Mouse (Mus musculus) spleen, adult 2 months (tissue): ENCODE measurements at regions not wholly inside any gene's neighbourhood (a gene's known extent, or its start where the extent isn't known, plus 50 kb on each side); places are given as distances from the start of the nearest gene placed in this dataset.

ENCODE experiments used
- DNase-seq, 2 experiments: peaks; one replicate each; pipeline versions ENCODE4 v3.0.0 to v3.0.0-alpha.2; 2012 to 2021; ENCODE audit warnings: low spot score in 2 of 2, low read depth in 1 of 2
- H3K27ac ChIP-seq: fragments of 200-500 bp; 2 replicates; pipeline ENCODE4 v1.5.1; 2012; ENCODE audit warnings: low read length, inconsistent platforms; ENCODE audit not compliant: insufficient read depth
- H3K27me3 ChIP-seq: fragments of 200-500 bp; 2 replicates; pipeline ENCODE4 v1.6.1; 2012; ENCODE audit warnings: mild to moderate bottlenecking, moderate library complexity, low read length, inconsistent platforms; ENCODE audit not compliant: control insufficient read depth, insufficient read depth
- H3K36me3 ChIP-seq: fragments of 200-500 bp; 2 replicates; pipeline ENCODE4 v1.6.1; 2012; ENCODE audit warnings: mild to moderate bottlenecking, low read length, inconsistent platforms; ENCODE audit not compliant: control insufficient read depth, insufficient read depth
- H3K4me1 ChIP-seq: fragments of 200-500 bp; 2 replicates; pipeline ENCODE4 v1.6.1; 2011; ENCODE audit warnings: inconsistent platforms; ENCODE audit not compliant: control insufficient read depth, insufficient read depth, insufficient read length
- H3K4me3 ChIP-seq: fragments of 200-500 bp; 2 replicates; pipeline ENCODE4 v1.5.1; 2011; ENCODE audit warnings: mild to moderate bottlenecking, inconsistent platforms; ENCODE audit not compliant: insufficient read depth, insufficient read length; ENCODE audit errors: extremely low read depth
- CTCF ChIP-seq: fragments of 200-500 bp; IDR thresholded peaks from 2 replicates; pipeline ENCODE4 v1.5.1; 2011; ENCODE audit warnings: mild to moderate bottlenecking, inconsistent platforms; ENCODE audit not compliant: insufficient read depth, insufficient read length, insufficient replicate concordance; ENCODE audit errors: extremely low read depth
- POLR2A ChIP-seq: fragments of 200-500 bp; IDR thresholded peaks from 2 replicates; pipeline ENCODE4 v1.6.1; 2011; ENCODE audit warnings: low read depth, low read length, inconsistent platforms
- WGBS: fragments of 180-500 bp; shearing (Covaris S2); methylation state at CpG from one replicate; pipeline ENCODE4 v1.1.7; 2018; 5-methylcytosine and 5-hydroxymethylcytosine counted together

DNA sequence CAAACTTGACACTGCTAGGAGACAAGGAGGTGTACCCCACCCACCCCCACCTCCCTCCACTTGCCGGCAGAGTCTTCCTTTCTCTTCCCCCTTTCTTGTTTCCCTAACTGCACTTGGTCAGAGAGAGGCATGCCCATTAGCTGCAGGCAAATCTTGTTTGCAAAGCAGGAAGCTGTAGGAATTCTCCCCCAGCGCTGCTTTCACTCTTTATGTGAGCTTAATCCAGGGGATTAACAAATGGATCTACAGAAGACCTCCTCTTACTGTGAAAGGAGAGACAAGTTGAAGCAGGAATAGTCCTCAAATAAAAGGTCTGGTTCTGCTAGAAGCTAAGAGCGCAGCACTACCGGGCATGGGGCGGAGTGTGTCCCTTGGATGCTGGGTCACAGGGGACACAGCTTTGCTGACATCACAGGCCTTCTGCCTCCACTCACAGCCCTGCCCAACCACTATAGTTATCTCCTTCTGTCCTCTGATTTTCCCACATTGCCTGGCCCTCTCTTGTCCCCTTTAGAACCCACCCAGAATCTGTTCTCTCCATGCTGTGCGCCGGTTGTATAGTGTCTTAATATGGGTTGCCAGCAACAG lies 84.3 kb upstream of the Meis1 start:
- no peak for DNase-seq
- H3K4me3 ChIP-seq: no peak overlapping the region
- no peak overlapping the region for H3K27ac ChIP-seq
- no peaks in the 10 kb centered on the region for H3K27me3 ChIP-seq
- H3K36me3 ChIP-seq: no peaks in the 10 kb centered on the region
- WGBS: 64% methylated on average over 7 of the region's 7 CpGs
- TF ChIP-seq CTCF (no peak), POLR2A (no peak)
- no peaks in the 10 kb centered on the region for H3K4me1 ChIP-seq

DNA sequence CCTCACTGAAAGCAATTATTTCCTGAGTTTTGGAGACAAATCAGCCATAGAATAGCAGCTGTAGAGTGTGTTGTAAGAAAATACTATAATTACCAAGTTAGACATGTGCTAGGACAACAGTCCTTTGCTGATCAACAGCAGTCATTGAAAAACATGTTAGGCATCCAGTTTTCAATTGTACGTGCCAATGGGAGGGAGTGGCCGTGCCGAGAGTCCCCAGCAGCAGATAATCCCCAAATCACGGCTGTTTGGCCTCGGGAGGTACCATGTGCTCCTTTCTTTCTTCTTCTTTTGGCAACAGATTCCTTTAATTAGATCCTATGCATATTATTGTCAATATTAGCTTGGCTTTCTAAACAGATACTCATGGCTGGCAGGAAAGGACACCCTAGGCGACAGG lies 88.4 kb upstream of the Meis1 start:
- no peaks in the 10 kb centered on the region for H3K4me1 ChIP-seq
- DNase-seq: no peak
- TF ChIP-seq POLR2A: no peak
- no peak for TF ChIP-seq CTCF
- H3K27me3 ChIP-seq: no peaks in the 10 kb centered on the region
- 87% methylated on average over 6 of the region's 6 CpGs for WGBS
- no peaks in the 10 kb centered on the region for H3K36me3 ChIP-seq
- H3K4me3 ChIP-seq: no peak overlapping the region
- no peak overlapping the region for H3K27ac ChIP-seq

DNA sequence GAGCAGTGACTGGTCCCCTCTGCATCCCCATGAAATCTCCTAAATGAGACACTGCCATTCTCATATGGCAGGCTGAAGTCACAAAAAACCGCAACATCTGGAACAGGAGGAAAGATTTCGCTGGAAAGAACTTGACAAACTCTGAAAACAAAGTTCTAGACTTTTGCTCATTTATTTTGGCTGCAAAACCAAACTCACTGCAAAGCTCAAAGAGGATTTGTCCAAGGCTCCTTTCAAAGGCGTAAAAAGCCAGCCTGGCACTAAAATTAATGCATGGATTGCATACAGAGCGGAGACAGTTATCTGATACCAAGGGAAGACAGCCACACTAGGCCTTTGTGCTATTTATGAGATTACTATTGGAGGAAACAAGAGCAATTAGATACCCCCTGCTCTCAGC lies 90.3 kb upstream of the Meis1 start:
- 91% methylated on average over 4 of the region's 4 CpGs for WGBS

DNA sequence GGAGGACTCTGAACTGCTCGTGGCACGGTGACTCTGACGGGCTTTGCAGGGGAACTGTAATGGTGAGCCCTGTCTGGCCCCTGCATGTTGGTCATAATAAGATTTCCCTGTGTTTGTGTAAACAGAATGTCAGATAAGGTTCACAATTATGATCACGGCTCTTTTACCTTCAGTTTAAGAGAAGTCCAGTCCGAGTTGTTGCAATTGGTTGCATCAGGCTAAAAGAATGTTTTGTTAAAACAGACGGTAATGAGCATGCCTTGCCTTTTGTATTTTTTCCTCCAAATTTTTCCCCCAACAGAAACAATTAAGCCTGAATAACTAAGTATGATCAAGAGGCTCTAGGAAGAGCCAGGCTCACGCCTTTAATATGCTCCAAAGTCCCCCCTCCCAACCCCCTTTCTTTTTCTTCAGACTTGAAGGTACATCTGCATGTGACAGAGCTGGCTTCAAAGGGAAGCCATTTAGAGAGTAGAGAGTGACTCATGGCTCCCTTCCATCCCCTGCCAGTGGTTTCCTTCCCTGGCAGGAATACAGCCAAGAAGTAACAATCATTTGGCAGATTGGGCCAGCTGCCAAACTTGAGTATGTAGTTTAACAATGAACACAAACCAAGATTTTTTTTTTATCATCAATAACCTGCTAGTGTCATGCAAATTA lies 93.3 kb upstream of the Meis1 start:
- no peak for DNase-seq
- no peaks in the 10 kb centered on the region for H3K4me1 ChIP-seq
- H3K27me3 ChIP-seq: no peaks in the 10 kb centered on the region
- WGBS: 80% methylated on average over 7 of the region's 7 CpGs
- TF ChIP-seq CTCF (no peak), POLR2A (no peak)
- no peaks in the 10 kb centered on the region for H3K36me3 ChIP-seq
- H3K27ac ChIP-seq: no peak overlapping the region
- no peak overlapping the region for H3K4me3 ChIP-seq

More for the DNA sequence above, 90.3 kb upstream of the Meis1 start:
- no peak for DNase-seq
- Histone ChIP-seq H3K4me3 (no peak overlapping the region), H3K27me3 (no peaks in the 10 kb centered on the region), H3K36me3 (no peaks in the 10 kb centered on the region), H3K4me1 (no peaks in the 10 kb centered on the region), H3K27ac (no peak overlapping the region)
- TF ChIP-seq CTCF (no peak), POLR2A (no peak)

DNA sequence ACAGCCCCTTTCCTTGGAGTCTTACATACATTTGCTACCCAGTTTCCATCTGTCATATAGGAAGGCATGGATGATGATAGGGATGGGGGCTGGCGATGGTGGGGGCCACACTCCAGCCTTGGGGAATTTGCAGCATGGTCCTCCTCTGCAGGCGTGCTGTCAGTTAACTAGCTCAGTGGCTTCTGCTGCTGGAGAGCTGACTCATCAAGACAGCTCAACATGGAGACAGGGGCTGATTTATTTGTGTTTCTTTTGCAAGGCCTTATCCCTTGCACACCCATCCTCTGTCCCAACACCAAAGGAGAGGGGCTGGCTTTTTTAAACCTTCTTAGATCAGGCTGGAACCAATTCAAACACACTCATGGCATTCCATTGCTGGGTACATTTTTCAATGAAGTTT lies 98.3 kb upstream of the Meis1 start:
- no peak for TF ChIP-seq POLR2A
- no peak for TF ChIP-seq CTCF
- no peak for DNase-seq

DNA sequence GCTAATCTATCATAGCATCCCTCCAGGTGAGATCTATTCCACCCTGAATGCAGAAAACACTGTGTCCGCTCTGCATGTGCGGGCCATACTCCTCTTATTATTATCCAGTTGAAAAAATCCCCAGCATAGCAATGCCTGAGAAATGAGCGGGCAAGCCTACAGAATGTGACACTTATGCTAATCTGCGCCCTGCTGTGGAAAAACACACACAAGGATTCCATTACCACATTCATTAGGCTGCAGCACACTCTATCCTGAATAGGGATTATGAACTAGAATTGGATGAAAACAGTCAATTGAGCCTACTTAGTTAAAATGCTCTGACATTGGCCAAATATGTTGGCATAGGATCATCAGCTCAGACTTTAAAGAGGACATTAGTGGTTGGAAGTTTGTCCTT lies 99.5 kb upstream of the Meis1 start:
- Histone ChIP-seq H3K27ac (no peak overlapping the region), H3K27me3 (no peaks in the 10 kb centered on the region), H3K36me3 (no peaks in the 10 kb centered on the region), H3K4me1 (no peaks in the 10 kb centered on the region), H3K4me3 (no peak overlapping the region)
- TF ChIP-seq CTCF: no peak
- no peak for TF ChIP-seq POLR2A
- WGBS: 93% methylated on average over 4 of the region's 4 CpGs
- DNase-seq: no peak

More for the DNA sequence above, 98.3 kb upstream of the Meis1 start:
- WGBS: 92% methylated on average over 2 of the region's 2 CpGs
- Histone ChIP-seq H3K4me3 (no peak overlapping the region), H3K36me3 (no peaks in the 10 kb centered on the region), H3K4me1 (no peaks in the 10 kb centered on the region), H3K27me3 (no peaks in the 10 kb centered on the region), H3K27ac (no peak overlapping the region)
